Mouse (Mus musculus) CH12.LX (cell line): ENCODE data around the gene Pf4. TPM values are rescaled to one million over a fixed set of nuclear protein-coding genes. Genes with fewer than 3 reads are reported as not detected.

ENCODE experiments used
- DNase-seq: peaks from one replicate; pipeline ENCODE4 v3.0.0-alpha.2; 2013; ENCODE audit errors: extremely low read depth
- H3K27ac ChIP-seq: 2 replicates; pipeline ENCODE4 v1.5.1; 2012; ENCODE audit warnings: low read depth, mild to moderate bottlenecking, control low read depth, moderate library complexity; ENCODE audit not compliant: insufficient read depth
- H3K27me3 ChIP-seq: replicated peaks from 2 replicates; pipeline ENCODE3; 2012; ENCODE audit warnings: inconsistent platforms
- H3K36me3 ChIP-seq, 2 experiments: replicated peaks in 1 of 2; 2 replicates each; pipeline versions ENCODE3 to v1.6.1; 2012; ENCODE audit warnings: inconsistent platforms in 1 of 2, low read length in 1 of 2, mild to moderate bottlenecking in 1 of 2, mixed read lengths in 1 of 2, moderate library complexity in 1 of 2; ENCODE audit not compliant: control insufficient read depth in 1 of 2, insufficient read depth in 1 of 2
- H3K4me1 ChIP-seq, 2 experiments: 2 replicates each; pipeline ENCODE4 v1.6.1; 2012; ENCODE audit warnings: inconsistent platforms in 1 of 2, moderate library complexity in 1 of 2; ENCODE audit not compliant: insufficient read depth in 2 of 2, control insufficient read depth in 1 of 2
- H3K4me2 ChIP-seq: 2 replicates; pipeline ENCODE4 v1.6.1; 2012; ENCODE audit warnings: low read depth, mild to moderate bottlenecking, control low read depth; ENCODE audit not compliant: poor library complexity, insufficient read depth, severe bottlenecking
- H3K4me3 ChIP-seq, 3 experiments: fragments of 150-350 bp in 1 of 3; sonication (generic) in 1 of 3; replicated peaks in 1 of 3; 2 replicates each; pipeline versions ENCODE3 to v1.5.1; 2011 to 2012; ENCODE audit warnings: low read depth in 2 of 3, low read length in 2 of 3, mild to moderate bottlenecking in 2 of 3, moderate library complexity in 2 of 3, control low read depth in 1 of 3, improper control_type of control experiment in 1 of 3, inconsistent platforms in 1 of 3, mixed read lengths in 1 of 3; ENCODE audit not compliant: poor library complexity in 1 of 3
- H3K79me2 ChIP-seq: replicated peaks from 2 replicates; pipeline ENCODE4 v1.6.1; 2012; ENCODE audit warnings: mild to moderate bottlenecking, moderate library complexity; ENCODE audit not compliant: control insufficient read depth, poor library complexity, insufficient read depth, severe bottlenecking; ENCODE audit errors: extremely low read depth
- H3K9ac ChIP-seq: 2 replicates; pipeline ENCODE4 v1.6.1; 2012; ENCODE audit warnings: low read depth, mild to moderate bottlenecking, control low read depth, moderate library complexity; ENCODE audit not compliant: insufficient read depth
- H3K9me3 ChIP-seq: replicated peaks from 2 replicates; pipeline ENCODE3; 2012; ENCODE audit warnings: low read length, inconsistent platforms, mixed read lengths
- BHLHE40 ChIP-seq: IDR thresholded peaks from 2 replicates; pipeline ENCODE4 v1.6.1; 2011; ENCODE audit warnings: mild to moderate bottlenecking, low read depth, low read length, improper control_type of control experiment
- CTCF ChIP-seq, 2 experiments: IDR thresholded peaks in 1 of 2; conservative IDR thresholded peaks in 1 of 2; 2 replicates each; pipeline ENCODE4 v1.5.1; 2011 to 2012; ENCODE audit warnings: low read depth in 2 of 2, low read length in 2 of 2, improper control_type of control experiment in 1 of 2, inconsistent platforms in 1 of 2, mild to moderate bottlenecking in 1 of 2, moderate library complexity in 1 of 2
- E2F4 ChIP-seq: IDR thresholded peaks from 2 replicates; pipeline ENCODE4 v1.6.1; 2011; ENCODE audit warnings: low read depth, low read length, improper control_type of control experiment; ENCODE audit not compliant: insufficient replicate concordance
- ETS1 ChIP-seq: conservative IDR thresholded peaks from 2 replicates; pipeline ENCODE4 v1.6.1; 2012; ENCODE audit warnings: low read depth, mild to moderate bottlenecking, inconsistent platforms, low read length, improper control_type of control experiment, moderate library complexity
- JUN ChIP-seq: IDR thresholded peaks from 2 replicates; pipeline ENCODE4 v1.6.1; 2011; ENCODE audit warnings: low read depth, mild to moderate bottlenecking, low read length, improper control_type of control experiment, moderate library complexity; ENCODE audit not compliant: insufficient read depth
- KAT2A ChIP-seq: IDR thresholded peaks from 2 replicates; pipeline ENCODE4 v1.6.1; 2012; ENCODE audit warnings: low read length, improper control_type of control experiment, inconsistent platforms; ENCODE audit not compliant: insufficient replicate concordance
- MAFK ChIP-seq: IDR thresholded peaks from 2 replicates; pipeline ENCODE4 v1.6.1; 2011; ENCODE audit warnings: low read length, improper control_type of control experiment; ENCODE audit not compliant: insufficient replicate concordance
- MEF2A ChIP-seq: IDR thresholded peaks from 2 replicates; pipeline ENCODE4 v1.6.1; 2014; ENCODE audit warnings: low read depth, mild to moderate bottlenecking, inconsistent platforms, low read length, improper control_type of control experiment, borderline replicate concordance
- NELFE ChIP-seq: IDR thresholded peaks from 2 replicates; pipeline ENCODE4 v1.6.1; 2011; ENCODE audit warnings: low read depth, low read length, improper control_type of control experiment
- NRF1 ChIP-seq: IDR thresholded peaks from 2 replicates; pipeline ENCODE4 v1.6.1; 2014; ENCODE audit warnings: low read depth, mild to moderate bottlenecking, inconsistent platforms, low read length, improper control_type of control experiment, moderate library complexity
- PAX5 ChIP-seq: IDR thresholded peaks from 2 replicates; pipeline ENCODE4 v1.6.1; 2012; ENCODE audit warnings: low read length, inconsistent platforms, mixed read lengths
- RAD21 ChIP-seq: IDR thresholded peaks from 2 replicates; pipeline ENCODE4 v1.6.1; 2011; ENCODE audit warnings: low read depth, mild to moderate bottlenecking, low read length, improper control_type of control experiment, moderate library complexity
- RCOR1 ChIP-seq: conservative IDR thresholded peaks from 2 replicates; pipeline ENCODE4 v1.6.1; 2012; ENCODE audit warnings: low read depth, mild to moderate bottlenecking, inconsistent platforms, low read length, improper control_type of control experiment
- SMC3 ChIP-seq: IDR thresholded peaks from 2 replicates; pipeline ENCODE4 v1.6.1; 2011; ENCODE audit warnings: low read depth, low read length, improper control_type of control experiment
- ZMIZ1 ChIP-seq: IDR thresholded peaks from 2 replicates; pipeline ENCODE4 v1.6.1; 2012; ENCODE audit warnings: low read depth, mild to moderate bottlenecking, inconsistent platforms, low read length, improper control_type of control experiment
- ZNF384 ChIP-seq: IDR thresholded peaks from 2 replicates; pipeline ENCODE4 v1.6.1; 2012; ENCODE audit warnings: low read depth, low read length, improper control_type of control experiment, inconsistent platforms
- dilution Hi-C: fragments of 300-500 bp; cut with MboI; formaldehyde crosslinking; loops from 2 replicates; pipeline ENCODE4 v1.14.3; 2020; ENCODE audit warnings: low sequenced_read_pairs; ENCODE audit not compliant: extremely low pct_unique_long_range_greater_than_20kb, extremely low pct_ligation_motif_present
- in situ Hi-C: fragments of 300-500 bp; cut with MboI; formaldehyde crosslinking; loops from 3 replicates; pipeline ENCODE4 v1.14.3; 2019; ENCODE audit warnings: low sequenced_read_pairs, low pct_ligation_motif_present, low pct_unique_long_range_greater_than_20kb, mixed read lengths
- polyA plus RNA-seq: library from polyadenylated mRNA; unstranded; fragments of >175 nt; gene quantifications from 2 replicates; pipeline ENCODE4 v1.2.1, GENCODE M21; 2012; ENCODE audit warnings: low read depth; ENCODE audit not compliant: insufficient read length
- total RNA-seq, 2 experiments: library from RNA; depleted of rRNA; stranded (reverse); fragments of 300-350 nt in 1 of 2; fragments of >200 nt in 1 of 2; gene quantifications; 2 replicates each; pipeline ENCODE4 v1.2.3; 2012 to 2014

Pf4 gene
- total and polyA plus RNA-seq, 3 experiments: not detected

DNA sequence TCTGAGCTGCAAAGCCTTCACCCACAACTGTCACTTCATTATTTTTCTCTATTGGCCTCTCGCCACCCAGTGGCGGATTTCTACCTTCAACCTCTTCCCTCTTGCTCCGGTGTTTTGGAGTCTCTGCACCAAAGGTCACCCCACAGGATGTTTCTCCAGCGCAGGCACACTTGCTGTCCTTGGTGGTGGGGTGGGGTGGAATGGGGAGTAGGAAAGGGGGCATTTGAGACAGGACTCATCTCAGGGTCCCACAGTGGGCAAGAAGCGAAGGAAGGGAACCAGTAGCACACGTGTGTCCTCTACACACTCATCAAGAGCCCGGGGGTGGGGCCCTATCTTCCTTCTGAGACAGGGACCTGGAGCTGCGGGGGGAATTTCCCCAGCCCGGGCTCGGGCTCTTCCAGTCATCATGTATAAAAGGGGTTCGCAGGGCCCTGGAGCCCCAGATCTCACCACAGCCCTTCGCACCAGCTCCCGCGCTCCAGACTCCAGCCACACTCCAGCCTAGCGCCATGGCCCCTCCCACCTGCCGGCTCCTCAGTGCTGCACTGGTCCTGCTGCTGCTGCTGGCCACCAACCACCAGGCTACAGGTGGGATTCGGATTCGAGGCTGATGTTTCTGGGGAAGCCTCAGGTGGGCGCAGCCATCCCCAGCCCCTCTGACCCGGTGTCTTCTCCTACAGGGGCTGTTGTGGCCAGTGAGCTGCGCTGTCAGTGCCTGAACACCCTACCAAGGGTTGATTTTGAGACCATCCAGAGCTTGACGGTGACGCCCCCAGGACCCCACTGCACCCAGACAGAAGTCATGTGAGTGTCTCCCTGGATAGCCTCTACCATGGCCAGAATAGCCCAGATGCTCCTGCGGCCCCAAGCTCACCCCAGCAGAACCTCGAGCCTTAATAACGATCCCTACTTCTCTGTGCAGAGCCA, 13.7 kb downstream of the Pf4 start, which contains the start of gene Cxcl3:
Gene Cxcl3, plus strand, starts transcription at position 445 of the 930 bp plus-strand sequence.
- Histone ChIP-seq H3K4me1 (peaks cover 0 to 4% of the 10 kb centered on the region in 2 experiments; a peak in 2 of 4 replicates), H3K4me3 (no peak within 1 kb of the TSS), H3K9me3 (no peaks in the 10 kb centered on the region), H3K79me2 (no peaks in the 10 kb centered on the region), H3K27ac (no peak within 1 kb of the TSS), H3K36me3 (no peaks in the 10 kb centered on the region), H3K27me3 (no peaks in the 10 kb centered on the region), H3K9ac (no peak within 1 kb of the TSS), H3K4me2 (peak within 1 kb of the TSS; percentile 71)
- no peak for TF ChIP-seq ZMIZ1
- peak; percentile 78 for TF ChIP-seq SMC3
- peak in 1 of 2 experiments; percentile 70; a peak in 2 of 4 replicates for TF ChIP-seq CTCF (conservative IDR thresholded peaks at IDR 0.05 in 1 of 2, IDR thresholded peaks at IDR 0.05 in 1 of 2; ENCODE audit: low read depth in 2 of 2, low read length in 2 of 2)
- TF ChIP-seq BHLHE40: no peak
- no peak for TF ChIP-seq PAX5
- peak; percentile 60 for TF ChIP-seq RAD21
- in situ Hi-C loops (loop anchor here (5.0 kb wide), 1 partner anchor 124 kb away; no protein-coding TSS in a partner anchor), dilution Hi-C loops (no loop called here)
- DNase-seq: peak; percentile 38

DNA sequence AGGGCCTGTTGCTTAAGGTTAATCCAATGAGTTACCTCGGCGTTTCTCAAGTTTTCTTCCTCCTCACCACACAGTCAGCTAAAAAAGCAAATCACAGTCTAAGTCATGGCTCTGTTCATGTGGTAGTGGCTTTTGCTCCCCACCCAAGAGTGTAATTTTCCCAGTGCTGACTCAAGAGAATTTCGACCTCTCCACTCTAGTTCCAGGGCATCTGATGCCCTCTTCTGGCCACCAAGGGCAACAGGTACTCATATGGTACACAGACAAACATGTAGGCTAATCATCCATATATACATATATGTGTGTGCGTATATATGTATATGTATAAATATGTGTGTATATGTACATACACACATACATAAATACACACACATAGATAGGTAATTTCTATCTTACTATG, 15.9 kb downstream of the Pf4 start:
- no peak overlapping the region for H3K27ac ChIP-seq
- H3K27me3 ChIP-seq: no peaks in the 10 kb centered on the region
- H3K4me3 ChIP-seq: no peak overlapping the region
- H3K4me1 ChIP-seq: peaks cover 0 to 4% of the 10 kb centered on the region in 2 experiments; a peak in 2 of 4 replicates
- dilution Hi-C loops: no loop called here
- in situ Hi-C loops: loop anchor here (5.0 kb wide), 1 partner anchor 126 kb away; no protein-coding TSS in a partner anchor
- no peak overlapping the region for H3K9ac ChIP-seq
- H3K36me3 ChIP-seq: no peaks in the 10 kb centered on the region
- no peak for TF ChIP-seq NELFE
- TF ChIP-seq SMC3: peak; percentile 74
- no peak for TF ChIP-seq BHLHE40
- peak in 1 of 2 experiments; percentile 65; a peak in 3 of 4 replicates for TF ChIP-seq CTCF (conservative IDR thresholded peaks at IDR 0.05 in 1 of 2, IDR thresholded peaks at IDR 0.05 in 1 of 2; ENCODE audit: low read depth in 2 of 2, low read length in 2 of 2)
- 0 out of 2 replicates have a peak, but pooled peaks have one; percentile 18 for TF ChIP-seq E2F4
- no peak for TF ChIP-seq ETS1
- peak; percentile 87 for TF ChIP-seq MAFK
- TF ChIP-seq KAT2A: no peak
- no peak for TF ChIP-seq ZNF384
- TF ChIP-seq ZMIZ1: no peak
- no peak for TF ChIP-seq NRF1
- TF ChIP-seq MEF2A: no peak
- peak; percentile 65 for TF ChIP-seq RAD21
- no peak for TF ChIP-seq RCOR1
- TF ChIP-seq JUN: no peak
- peak; percentile 40 for DNase-seq
- H3K79me2 ChIP-seq: no peaks in the 10 kb centered on the region
- H3K9me3 ChIP-seq: no peaks in the 10 kb centered on the region
- no peak overlapping the region for H3K4me2 ChIP-seq
